Mouse (Mus musculus) lung, postnatal 0 days (tissue): ENCODE measurements around the gene Fut11. TPM values are rescaled to one million over a fixed set of nuclear protein-coding genes. Genes with fewer than 3 reads are reported as not detected.
A peak's percentile ranks its signal among the peaks of the same experiment; 100 is the strongest.

Experiments used
- ATAC-seq: fragments of 200-750 bp; cut with Nextera tagmentation; 2 replicates; pipeline ENCODE4 v1.8.0; 2017; ENCODE audit warnings: moderate library complexity
- DNase-seq: peaks from one replicate; pipeline ENCODE4 v3.0.0-alpha.2; 2016; ENCODE audit warnings: low spot score
- H3K27ac ChIP-seq: fragments of 300-500 bp; sonication (generic); 2 replicates; pipeline ENCODE4 v1.5.1; 2014; ENCODE audit warnings: antibody characterized with exemption, mild to moderate bottlenecking, low read length, mixed read lengths
- H3K27me3 ChIP-seq: fragments of 300-500 bp; sonication (generic); replicated peaks from 2 replicates; pipeline ENCODE4 v1.6.1; 2014; ENCODE audit warnings: low read length, mixed read lengths; ENCODE audit not compliant: insufficient read depth
- H3K36me3 ChIP-seq: fragments of 300-500 bp; sonication (generic); 2 replicates; pipeline ENCODE4 v1.6.1; 2014; ENCODE audit warnings: low read length, mixed read lengths; ENCODE audit not compliant: insufficient read depth
- H3K4me1 ChIP-seq: fragments of 300-500 bp; sonication (generic); 2 replicates; pipeline ENCODE4 v1.6.1; 2014; ENCODE audit warnings: antibody characterized with exemption, low read depth, low read length, mixed read lengths; ENCODE audit not compliant: insufficient read depth
- H3K4me2 ChIP-seq: fragments of 300-500 bp; sonication (generic); replicated peaks from 2 replicates; pipeline ENCODE4 v1.6.1; 2014; ENCODE audit warnings: low read depth, mild to moderate bottlenecking, low read length, moderate library complexity, mixed read lengths
- H3K4me3 ChIP-seq: fragments of 300-500 bp; sonication (generic); 2 replicates; pipeline ENCODE4 v1.5.1; 2014; ENCODE audit warnings: low read depth, low read length
- H3K9ac ChIP-seq: fragments of 300-500 bp; sonication (generic); replicated peaks from 2 replicates; pipeline ENCODE4 v1.6.1; 2014; ENCODE audit warnings: low read depth, mild to moderate bottlenecking
- H3K9me3 ChIP-seq: fragments of 300-500 bp; sonication (generic); 2 replicates; pipeline ENCODE4 v1.6.1; 2016; ENCODE audit warnings: low read length, mixed read lengths
- CTCF ChIP-seq: IDR thresholded peaks from 2 replicates; pipeline ENCODE4 v1.5.1; 2016; ENCODE audit warnings: antibody characterized with exemption, mild to moderate bottlenecking
- EP300 ChIP-seq: IDR thresholded peaks from 2 replicates; pipeline ENCODE4 v1.6.1; 2016; ENCODE audit warnings: antibody characterized with exemption, mild to moderate bottlenecking, control low read depth
- WGBS: fragments of 180-500 bp; shearing (Covaris S2); extraction: QIAGEN DNeasy Blood & Tissue Kit; methylation state at CpG from one replicate; pipeline ENCODE4 v1.1.7; 2014; 5-methylcytosine and 5-hydroxymethylcytosine counted together
- microRNA-seq: library from miRNA; unstranded; fragments of <30 nt; microRNA quantifications from one replicate; pipeline ENCODE4, GENCODE M21; 2016
- polyA plus RNA-seq: library from polyadenylated mRNA; unstranded; fragments of >200 nt; fragmentation: Nextera tagmentation; extraction: Ambion mirVana; gene quantifications from 2 replicates; pipeline ENCODE4 v1.2.1, GENCODE M21; 2015

Gene Fut11
- polyA plus RNA-seq, 1 experiment from 2014 or later, result 24.2 TPM

GRCm38 (mm10) chr14:20750503-20750902 is 55.7 kb downstream of the Fut11 start:
- TF ChIP-seq CTCF (no peak), EP300 (no peak)
- no peak overlapping the region for H3K4me2 ChIP-seq
- no peak for DNase-seq
- no peak for ATAC-seq
- H3K9ac ChIP-seq, result no peak overlapping the region
- H3K27me3 ChIP-seq, result no peaks in the 10 kb centered on the region
- H3K9me3 ChIP-seq, result no peaks in the 10 kb centered on the region
- no peak overlapping the region for H3K4me3 ChIP-seq
- no peak overlapping the region for H3K27ac ChIP-seq
- peaks cover 6% of the 10 kb centered on the region; the same call in 1 of the 2 replicates for H3K36me3 ChIP-seq
- no peaks in the 10 kb centered on the region for H3K4me1 ChIP-seq
- WGBS, result 84% methylated on average over 5 of the region's 5 CpGs

Small RNA genes lying within 50 kb of the gene (microRNA-seq; reads per million reads assigned to microRNA genes)
- 2.7 reads per million, percentile 5 among the genes with 10 or more reads in this experiment for gene Mir6946

Other genes with a start within 250 kb of the Fut11 start
- 3.7 and 4.0 TPM in 2 replicates for gene Cfap70, start 242.7 kb upstream of the Fut11 start, polyA plus RNA-seq
- 52.9 and 56.9 TPM in 2 replicates for gene Anxa7, start 214.8 kb upstream of the Fut11 start, polyA plus RNA-seq
- 0.20 and 0.38 TPM in 2 replicates for gene Mss51, start 198.1 kb upstream of the Fut11 start, polyA plus RNA-seq
- gene Ppp3cb, start 148.4 kb upstream of the Fut11 start, polyA plus RNA-seq, result 24.2 and 26.6 TPM in 2 replicates
- gene Usp54, start 53.9 kb upstream of the Fut11 start, polyA plus RNA-seq, result 3.9 and 5.0 TPM in 2 replicates
- gene Myoz1, start 38.4 kb upstream of the Fut11 start, polyA plus RNA-seq, result 0.38 and 0.40 TPM in 2 replicates
- 0.63 and 0.96 TPM in 2 replicates for gene Synpo2l, start 26.6 kb upstream of the Fut11 start, polyA plus RNA-seq
- 37.6 and 40.1 TPM in 2 replicates for gene Sec24c, start 20.7 kb upstream of the Fut11 start, polyA plus RNA-seq
- 109 and 114 TPM in 2 replicates for gene Chchd1, start 8.0 kb downstream of the Fut11 start, polyA plus RNA-seq
- gene Zswim8, start 12.6 kb downstream of the Fut11 start, polyA plus RNA-seq, result 21.7 and 24.1 TPM in 2 replicates
- 12.9 and 15.6 TPM in 2 replicates for gene Ndst2, start 39.6 kb downstream of the Fut11 start, polyA plus RNA-seq
- 36.6 and 40.2 TPM in 2 replicates for gene Camk2g, start 99.1 kb downstream of the Fut11 start, polyA plus RNA-seq
- gene Plau, start 141.7 kb downstream of the Fut11 start, polyA plus RNA-seq, result 1.0 and 1.7 TPM in 2 replicates
- gene Vcl, start 234.4 kb downstream of the Fut11 start, polyA plus RNA-seq, result 42.8 and 60.1 TPM in 2 replicates